Mouse (Mus musculus) heart, postnatal 0 days (tissue): Measurements from ENCODE around the gene Kcnn1.

Source experiments
- CTCF ChIP-seq: IDR thresholded peaks from 2 replicates; pipeline ENCODE4 v1.5.1; 2016; ENCODE audit warnings: antibody characterized with exemption, control low read depth, low read depth
- EP300 ChIP-seq: IDR thresholded peaks from 2 replicates; pipeline ENCODE4 v1.6.1; 2016; ENCODE audit warnings: antibody characterized with exemption, low read depth

GRCm38 (mm10) chr8:70839408-70840351 is 23.4 kb downstream of the Kcnn1 start, which contains the start of gene Arrdc2:
- TF ChIP-seq EP300 (peak; percentile 26; the same call in 1 of the 2 replicates), CTCF (no peak)
